In the genomic region with DNA sequence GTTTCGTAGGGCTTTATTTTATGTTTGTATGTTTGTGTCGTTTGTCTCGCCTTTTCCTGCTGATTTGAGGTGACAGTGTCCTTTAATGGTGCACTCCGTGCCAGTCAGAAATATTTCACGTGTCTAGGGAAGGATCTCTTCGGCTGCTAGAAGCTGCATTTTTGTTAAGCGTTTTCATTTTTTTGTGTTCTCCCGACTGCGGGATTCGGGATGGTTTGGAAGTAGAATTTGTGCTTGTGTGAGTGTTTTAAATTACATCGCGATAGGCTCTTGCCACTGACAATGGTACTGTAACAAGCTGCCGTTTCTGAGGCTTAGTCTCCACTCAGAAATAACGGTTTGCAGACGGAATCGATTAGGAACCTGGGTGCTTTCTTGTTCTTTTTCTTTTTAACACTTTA, we compare ENCODE assay signal across 8 mouse cellular contexts. TPM values are rescaled to one million over a fixed set of nuclear protein-coding genes. Genes with fewer than 3 reads are reported as not detected.
A peak's percentile ranks its signal among the peaks of the same experiment; 100 is the strongest.
DNase-seq lines count a peak whose midpoint lies in the region; ATAC-seq and TF ChIP-seq lines count a peak whose summit lies in the region.

No protein-coding gene starts in this region.

- H3K79me2 ChIP-seq in liver, adult 2 months (ENCODE audit: control insufficient read depth, insufficient read depth, low read length) = peaks cover 12% of the 10 kb centered on the region; the same call in 1 of the 2 replicates

- no peak for TF ChIP-seq POLR2A in bone marrow macrophage, adult 2 months (IDR thresholded peaks at IDR 0.05; ENCODE audit: borderline replicate concordance, low read depth, low read length)
- TF ChIP-seq POLR2A in liver, adult 2 months (IDR thresholded peaks at IDR 0.05; ENCODE audit: extremely low read depth, insufficient read depth, low read length) = no peak

- 0 out of 2 replicates have a peak overlapping the region, but pooled peaks have one; percentile 23 for H3K9ac ChIP-seq in kidney, postnatal 0 days (ENCODE audit: low read depth, low read length)
- H3K9ac ChIP-seq in forebrain, embryonic 12.5 days = peak overlapping the region; percentile 76
- peak overlapping the region; percentile 50 for H3K9ac ChIP-seq in liver, adult 2 months (ENCODE audit: low read depth, low read length)
- peak overlapping the region; percentile 69 for H3K9ac ChIP-seq in stomach, embryonic 16.5 days (ENCODE audit: low read length)

- H3K27ac ChIP-seq in kidney, postnatal 0 days = no peak overlapping the region
- H3K27ac ChIP-seq in bone marrow macrophage, adult 2 months (ENCODE audit: insufficient read depth, low read depth, low read length) = no peak overlapping the region
- H3K27ac ChIP-seq in forebrain, embryonic 12.5 days = no peak overlapping the region; the same call in 1 of the 2 replicates
- H3K27ac ChIP-seq in liver, adult 2 months (replicated peaks; ENCODE audit: insufficient read depth, low read depth, low read length) = no peak overlapping the region
- peak overlapping the region; percentile 75 for H3K27ac ChIP-seq in stomach, embryonic 16.5 days (ENCODE audit: low read length)

- no peak for DNase-seq in kidney, postnatal 0 days (ENCODE audit: low spot score)
- no peak for DNase-seq in kidney, adult 11 months
- peak; percentile 39 for DNase-seq in liver, adult 2 months (ENCODE audit: extremely low read depth, low read depth, low spot score)
- DNase-seq in adrenal gland, adult 18-20 months (ENCODE audit: low spot score in 2 of 2) = no peak
- no peak for DNase-seq in layer of hippocampus, adult 9-10 months (ENCODE audit: low spot score)

- H3K4me1 ChIP-seq in kidney, postnatal 0 days (replicated peaks; ENCODE audit: insufficient read depth, low read length) = 0 out of 2 replicates have a peak, but pooled peaks cover 3% of the 10 kb centered on the region
- H3K4me1 ChIP-seq in bone marrow macrophage, adult 2 months (ENCODE audit: control insufficient read depth, insufficient read depth, low read length) = peaks cover 15% of the 10 kb centered on the region
- H3K4me1 ChIP-seq in forebrain, embryonic 12.5 days = peaks cover 43% of the 10 kb centered on the region
- peaks cover 12% of the 10 kb centered on the region for H3K4me1 ChIP-seq in liver, adult 2 months (ENCODE audit: control insufficient read depth, insufficient read depth, low read length)
- peaks cover 24% of the 10 kb centered on the region for H3K4me1 ChIP-seq in stomach, embryonic 16.5 days (ENCODE audit: control insufficient read depth, insufficient read depth, low read length)

- peak overlapping the region; percentile 89 for H3K4me3 ChIP-seq in kidney, postnatal 0 days (replicated peaks; ENCODE audit: low read depth, low read length)
- H3K4me3 ChIP-seq in bone marrow macrophage, adult 2 months (ENCODE audit: insufficient read depth, low read length) = peak overlapping the region; percentile 47
- H3K4me3 ChIP-seq in forebrain, embryonic 12.5 days (replicated peaks) = peak overlapping the region; percentile 76
- peak overlapping the region; percentile 46 for H3K4me3 ChIP-seq in liver, adult 2 months (ENCODE audit: insufficient read depth, low read depth, low read length)
- H3K4me3 ChIP-seq in stomach, embryonic 16.5 days (replicated peaks; ENCODE audit: low read length) = peak overlapping the region; percentile 69

- WGBS in kidney, postnatal 0 days = under 1% methylated on average over 16 of the region's 16 CpGs
- under 1% methylated on average over 16 of the region's 16 CpGs for WGBS in forebrain, embryonic 12.5 days
- under 1% methylated on average over 16 of the region's 16 CpGs for WGBS in liver, adult 2 months
- under 1% methylated on average over 16 of the region's 16 CpGs for WGBS in stomach, embryonic 16.5 days

- H3K36me3 ChIP-seq in kidney, postnatal 0 days (ENCODE audit: insufficient read depth, low read length) = no peaks in the 10 kb centered on the region
- H3K36me3 ChIP-seq in forebrain, embryonic 12.5 days (replicated peaks) = peaks cover 13% of the 10 kb centered on the region
- H3K36me3 ChIP-seq in liver, adult 2 months (ENCODE audit: control insufficient read depth, insufficient read depth, low read length) = peaks cover 14% of the 10 kb centered on the region
- H3K36me3 ChIP-seq in stomach, embryonic 16.5 days (ENCODE audit: control insufficient read depth, insufficient read depth, low read length) = no peaks in the 10 kb centered on the region

- ATAC-seq in kidney, postnatal 0 days (replicated peaks; ENCODE audit: low FRiP score, low read depth) = no peak
- no peak for ATAC-seq in forebrain, embryonic 12.5 days (ENCODE audit: low FRiP score)
- ATAC-seq in stomach, embryonic 16.5 days (ENCODE audit: insufficient read depth, low FRiP score) = no peak

- no peak for TF ChIP-seq CTCF in kidney, postnatal 0 days (IDR thresholded peaks at IDR 0.05; ENCODE audit: low read depth)
- TF ChIP-seq CTCF in bone marrow macrophage, adult 2 months (IDR thresholded peaks at IDR 0.05; ENCODE audit: low read depth, low read length) = no peak
- no peak for TF ChIP-seq CTCF in liver, adult 2 months (IDR thresholded peaks at IDR 0.05; ENCODE audit: low read depth, low read length)

- H3K4me2 ChIP-seq in kidney, postnatal 0 days (ENCODE audit: low read length) = peak overlapping the region; percentile 84
- H3K4me2 ChIP-seq in forebrain, embryonic 12.5 days = peak overlapping the region; percentile 89
- H3K4me2 ChIP-seq in stomach, embryonic 16.5 days (ENCODE audit: low read depth, low read length) = peak overlapping the region; percentile 77

- H3K9me3 ChIP-seq in kidney, postnatal 0 days (replicated peaks; ENCODE audit: low read length) = no peaks in the 10 kb centered on the region
- no peaks in the 10 kb centered on the region for H3K9me3 ChIP-seq in forebrain, embryonic 12.5 days
- H3K9me3 ChIP-seq in stomach, embryonic 16.5 days (replicated peaks; ENCODE audit: control insufficient read depth, low read length) = no peaks in the 10 kb centered on the region

- no peaks in the 10 kb centered on the region for H3K27me3 ChIP-seq in kidney, postnatal 0 days (ENCODE audit: insufficient read depth, low read length)
- no peaks in the 10 kb centered on the region for H3K27me3 ChIP-seq in forebrain, embryonic 12.5 days
- no peaks in the 10 kb centered on the region for H3K27me3 ChIP-seq in liver, adult 2 months (ENCODE audit: control insufficient read depth, insufficient read depth, low read length)
- H3K27me3 ChIP-seq in stomach, embryonic 16.5 days (ENCODE audit: control insufficient read depth, insufficient read depth, low read length) = no peaks in the 10 kb centered on the region

RNA-seq across cellular contexts. Expression of a gene that starts 0.9 kb away (rescaled TPM):
- 5.6 and 6.0 TPM in 2 replicates for polyA plus RNA-seq in kidney, postnatal 0 days (2015; fragmentation: Nextera tagmentation; extraction: Ambion mirVana)
- polyA plus RNA-seq in bone marrow macrophage, adult 2 months (2012; ENCODE audit: insufficient read depth, insufficient read length, missing spikeins) = 0.71 TPM in 1 of 2 replicates, not detected in the other
- 21.7 and 22.0 TPM in 2 replicates for polyA plus RNA-seq in forebrain, embryonic 12.5 days (2016; fragmentation: Nextera tagmentation; extraction: Ambion mirVana)
- 11.5 and 12.1 TPM in 2 replicates for total RNA-seq in liver, adult 2 months (2014; rRNA removed)
- polyA plus RNA-seq in liver, adult 2 months (2012; rRNA removed) = 2.9 and 4.5 TPM in 2 replicates
- polyA plus RNA-seq in stomach, embryonic 16.5 days (2015; fragmentation: Nextera tagmentation; extraction: Ambion mirVana) = 20.9 and 24.1 TPM in 2 replicates
- total RNA-seq in adrenal gland, adult 18-20 months (2021) = 1 to 10 TPM; 4.4 to 8.0 TPM

Comparison
In these comparisons a context has a peak if more than half of its experiments do, and no peak if none do; other contexts are left out.
1. H3K9ac ChIP-seq: peak in every context shown above with its lines; median percentile 76 in forebrain, embryonic 12.5 days; 69 in stomach, embryonic 16.5 days; 50 in liver, adult 2 months; 23 in kidney, postnatal 0 days.